Mouse (Mus musculus) embryonic facial prominence, embryonic 15.5 days (tissue): ENCODE measurements around the gene Otud1. TPM values are rescaled to one million over a fixed set of nuclear protein-coding genes. Genes with fewer than 3 reads are reported as not detected.

Experiments
- ATAC-seq: fragments of 200-750 bp; cut with Nextera tagmentation; 2 replicates; pipeline ENCODE4 v1.8.0; 2017; ENCODE audit warnings: low read depth, moderate TSS enrichment; ENCODE audit not compliant: insufficient number of reproducible peaks, low FRiP score, low TSS enrichment
- H3K27ac ChIP-seq: fragments of 300-500 bp; sonication (generic); replicated peaks from 2 replicates; pipeline ENCODE4 v1.5.1; 2015; ENCODE audit warnings: mild to moderate bottlenecking, inconsistent platforms
- H3K27me3 ChIP-seq: fragments of 300-500 bp; sonication (generic); 2 replicates; pipeline ENCODE4 v1.6.1; 2015; ENCODE audit warnings: inconsistent platforms
- H3K36me3 ChIP-seq: fragments of 300-500 bp; sonication (generic); 2 replicates; pipeline ENCODE4 v1.6.1; 2015; ENCODE audit warnings: mild to moderate bottlenecking, inconsistent platforms
- H3K4me1 ChIP-seq: fragments of 300-500 bp; sonication (generic); 2 replicates; pipeline ENCODE4 v1.6.1; 2015; ENCODE audit warnings: inconsistent platforms
- H3K4me2 ChIP-seq: fragments of 300-500 bp; sonication (generic); replicated peaks from 2 replicates; pipeline ENCODE4 v1.6.1; 2015; ENCODE audit warnings: mild to moderate bottlenecking, inconsistent platforms
- H3K4me3 ChIP-seq: fragments of 300-500 bp; sonication (generic); replicated peaks from 2 replicates; pipeline ENCODE4 v1.5.1; 2015; ENCODE audit warnings: mild to moderate bottlenecking, inconsistent platforms
- H3K9ac ChIP-seq: fragments of 300-500 bp; sonication (generic); 2 replicates; pipeline ENCODE4 v1.6.1; 2015; ENCODE audit warnings: inconsistent platforms
- H3K9me3 ChIP-seq: fragments of 300-500 bp; sonication (generic); replicated peaks from 2 replicates; pipeline ENCODE4 v1.6.1; 2016; ENCODE audit warnings: inconsistent platforms
- WGBS: fragments of 180-500 bp; shearing (Covaris S2); methylation state at CpG from one replicate; pipeline ENCODE4 v1.1.7; 2015; 5-methylcytosine and 5-hydroxymethylcytosine counted together
- polyA plus RNA-seq: library from polyadenylated mRNA; unstranded; fragments of >200 nt; fragmentation: Nextera tagmentation; extraction: Ambion mirVana; gene quantifications from 2 replicates; pipeline ENCODE4 v1.2.1, GENCODE M21; 2015

The Otud1 gene
- polyA plus RNA-seq, 1 experiment from 2014 or later = 2.6 TPM

DNA sequence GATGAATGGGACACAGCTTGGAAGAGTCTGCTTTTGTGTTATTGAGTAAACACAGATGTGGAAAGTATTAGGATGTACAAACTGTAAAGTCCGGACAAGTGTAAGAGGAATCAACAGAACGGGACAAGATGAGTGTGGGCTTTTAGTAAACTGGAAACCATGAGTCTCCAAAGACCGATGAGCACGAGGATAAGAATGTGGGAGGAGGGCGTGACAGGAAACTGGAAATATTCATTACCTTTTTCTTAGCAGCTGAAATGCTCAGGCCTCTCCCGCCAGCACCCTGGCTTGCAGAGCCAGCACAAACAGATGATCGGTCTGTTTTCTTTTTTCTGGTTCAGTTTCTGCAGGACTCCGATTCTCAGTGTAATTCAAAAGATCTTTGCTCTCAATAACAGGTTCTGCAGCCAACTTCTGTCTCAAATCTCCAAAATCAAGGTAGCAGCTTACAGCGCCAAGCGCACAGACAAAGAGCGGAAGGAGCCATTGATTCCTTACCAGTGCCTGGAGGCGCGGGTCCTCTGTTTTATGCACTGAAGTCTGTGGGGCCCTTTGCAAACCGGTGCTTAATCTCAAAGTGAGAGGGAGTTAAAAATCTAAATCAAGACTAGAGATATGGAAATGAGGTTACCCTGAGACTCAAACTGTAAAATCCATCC is 28.1 kb downstream of the Otud1 start:
- Histone ChIP-seq H3K27ac (no peak overlapping the region), H3K9ac (no peak overlapping the region), H3K4me1 (peaks cover 9% of the 10 kb centered on the region; the same call in 1 of the 2 replicates), H3K27me3 (no peaks in the 10 kb centered on the region), H3K4me2 (peak overlapping the region; percentile 18; the same call in 1 of the 2 replicates), H3K4me3 (no peak overlapping the region), H3K9me3 (no peaks in the 10 kb centered on the region), H3K36me3 (no peaks in the 10 kb centered on the region)
- ATAC-seq = no peak
- 23% methylated on average over 14 of the region's 14 CpGs for WGBS

DNA sequence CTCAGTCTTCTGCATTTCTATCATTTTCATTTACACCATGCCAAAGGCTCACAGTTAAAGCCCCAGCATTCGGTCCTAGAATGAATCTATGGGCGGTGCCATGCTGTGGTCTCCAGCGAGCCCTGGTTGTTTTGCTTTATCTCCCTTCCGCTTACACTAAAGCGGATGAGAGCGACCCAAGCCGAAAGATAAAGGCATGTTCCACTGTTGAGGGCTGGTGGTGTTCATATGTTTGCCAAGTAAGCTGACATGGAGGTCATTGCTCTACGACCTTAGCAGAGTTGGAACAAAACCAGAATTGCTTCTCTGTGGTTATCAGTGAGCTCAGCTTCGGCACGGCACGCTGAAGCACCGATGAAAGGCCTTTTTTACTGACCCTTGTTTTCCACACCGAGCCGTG is 32.5 kb downstream of the Otud1 start:
- H3K9ac ChIP-seq = no peak overlapping the region
- no peak for ATAC-seq
- H3K4me2 ChIP-seq = no peak overlapping the region
- H3K4me1 ChIP-seq = peaks cover 9% of the 10 kb centered on the region; the same call in 1 of the 2 replicates
- no peaks in the 10 kb centered on the region for H3K9me3 ChIP-seq
- WGBS = 86% methylated on average over 14 of the region's 14 CpGs
- no peak overlapping the region for H3K27ac ChIP-seq
- no peaks in the 10 kb centered on the region for H3K27me3 ChIP-seq
- no peaks in the 10 kb centered on the region for H3K36me3 ChIP-seq
- no peak overlapping the region for H3K4me3 ChIP-seq

GRCm38 (mm10) chr2:19699573-19700295 is 42.2 kb downstream of the Otud1 start:
- H3K9ac ChIP-seq = no peak overlapping the region
- WGBS = 73% methylated on average over 4 of the region's 4 CpGs
- no peaks in the 10 kb centered on the region for H3K9me3 ChIP-seq
- H3K36me3 ChIP-seq = no peaks in the 10 kb centered on the region
- ATAC-seq = no peak
- no peaks in the 10 kb centered on the region for H3K4me1 ChIP-seq
- no peak overlapping the region for H3K27ac ChIP-seq
- H3K4me3 ChIP-seq = no peak overlapping the region
- no peak overlapping the region for H3K4me2 ChIP-seq
- no peaks in the 10 kb centered on the region for H3K27me3 ChIP-seq

DNA sequence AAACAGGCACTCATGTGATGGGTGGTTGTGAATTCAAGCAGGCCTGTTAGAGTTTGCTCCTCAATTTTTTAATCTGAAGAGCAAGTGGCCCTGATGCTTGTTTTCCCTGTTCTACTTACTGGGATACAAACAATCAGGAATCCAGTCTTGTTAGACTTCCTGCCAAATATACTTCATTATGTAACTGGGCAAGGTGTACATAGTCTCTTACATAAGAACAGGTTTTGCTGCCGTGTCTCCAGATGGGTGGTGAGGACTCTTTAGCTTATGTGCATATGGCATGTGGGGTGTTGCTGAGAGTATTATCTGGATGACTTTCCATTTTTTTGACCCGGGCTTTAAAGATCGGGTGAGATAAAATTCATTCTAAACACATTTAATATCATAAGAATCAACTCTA is 43.8 kb downstream of the Otud1 start:
- Histone ChIP-seq H3K9ac (no peak overlapping the region), H3K4me2 (no peak overlapping the region), H3K27me3 (no peaks in the 10 kb centered on the region), H3K36me3 (no peaks in the 10 kb centered on the region), H3K4me3 (no peak overlapping the region), H3K4me1 (no peaks in the 10 kb centered on the region), H3K9me3 (no peaks in the 10 kb centered on the region), H3K27ac (no peak overlapping the region)
- WGBS = 80% methylated on average over 3 of the region's 3 CpGs
- no peak for ATAC-seq

- H3K36me3 ChIP-seq = no peaks in the 10 kb centered on the region
- H3K27me3 ChIP-seq = no peaks in the 10 kb centered on the region
- H3K9me3 ChIP-seq = no peaks in the 10 kb centered on the region
- no peak overlapping the region for H3K4me2 ChIP-seq
- no peak overlapping the region for H3K4me3 ChIP-seq
- H3K9ac ChIP-seq = no peak overlapping the region
- ATAC-seq = no peak
- H3K4me1 ChIP-seq = no peaks in the 10 kb centered on the region
- no peak overlapping the region for H3K27ac ChIP-seq
Measured at GRCm38 (mm10) chr2:19703020-19703613, 45.6 kb downstream of the Otud1 start.

DNA sequence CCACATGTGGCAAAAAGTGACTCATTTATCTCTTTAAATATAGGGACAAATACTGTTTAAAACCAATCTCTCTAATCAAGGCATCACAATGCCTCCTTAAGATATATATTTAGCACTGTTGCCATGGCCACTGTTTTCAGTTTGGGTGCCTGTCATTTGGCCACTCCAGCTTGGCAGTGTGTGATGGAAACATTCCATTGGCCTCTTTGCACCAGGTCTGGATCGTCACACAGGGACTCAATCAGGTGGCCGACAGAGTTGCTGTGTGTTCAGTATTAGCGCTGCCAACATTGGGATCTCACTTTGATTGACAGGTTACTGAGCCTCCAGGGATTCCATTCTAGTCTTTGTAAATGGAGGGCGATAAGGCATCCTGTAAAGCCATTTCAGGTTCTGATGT is 46.1 kb downstream of the Otud1 start:
- no peaks in the 10 kb centered on the region for H3K9me3 ChIP-seq
- 32% methylated on average over 4 of the region's 4 CpGs for WGBS
- no peaks in the 10 kb centered on the region for H3K4me1 ChIP-seq
- no peak for ATAC-seq
- no peaks in the 10 kb centered on the region for H3K27me3 ChIP-seq
- H3K9ac ChIP-seq = no peak overlapping the region
- H3K27ac ChIP-seq = no peak overlapping the region
- H3K36me3 ChIP-seq = no peaks in the 10 kb centered on the region
- H3K4me3 ChIP-seq = no peak overlapping the region
- no peak overlapping the region for H3K4me2 ChIP-seq

DNA sequence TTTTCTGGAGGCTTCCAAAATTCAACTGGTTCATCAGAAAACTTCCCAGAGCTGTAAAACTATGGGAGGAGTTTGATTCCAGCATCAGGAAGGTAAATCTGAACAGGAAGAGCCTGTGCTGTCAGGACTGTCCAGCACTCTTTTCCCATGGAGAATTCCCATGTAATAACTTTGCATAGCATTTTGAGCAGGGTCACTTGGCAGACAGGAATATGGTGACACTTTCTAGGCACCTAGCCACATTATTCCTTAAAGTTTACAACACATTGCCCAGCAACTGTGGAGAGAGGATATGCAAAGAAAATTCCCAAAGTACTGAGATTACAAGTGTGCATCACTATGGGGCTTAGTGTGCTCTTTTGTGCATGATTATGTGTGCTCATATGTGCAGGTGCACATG is 46.7 kb downstream of the Otud1 start:
- ATAC-seq = no peak
- no peaks in the 10 kb centered on the region for H3K27me3 ChIP-seq

GRCm38 (mm10) chr2:19706886-19707285 is 49.3 kb downstream of the Otud1 start:
- no peak for ATAC-seq
- no peak overlapping the region for H3K4me3 ChIP-seq
- H3K27ac ChIP-seq = no peak overlapping the region
- whole genome bisulfite sequencing = 84% methylated on average over 4 of the region's 4 CpGs
- H3K4me1 ChIP-seq = no peaks in the 10 kb centered on the region
- no peak overlapping the region for H3K4me2 ChIP-seq
- H3K9me3 ChIP-seq = no peaks in the 10 kb centered on the region
- no peak overlapping the region for H3K9ac ChIP-seq
- H3K27me3 ChIP-seq = no peaks in the 10 kb centered on the region
- no peaks in the 10 kb centered on the region for H3K36me3 ChIP-seq

More for the DNA sequence above, 46.7 kb downstream of the Otud1 start:
- H3K9ac ChIP-seq = no peak overlapping the region
- H3K27ac ChIP-seq = no peak overlapping the region
- no peak overlapping the region for H3K4me2 ChIP-seq
- no peak overlapping the region for H3K4me3 ChIP-seq
- H3K4me1 ChIP-seq = no peaks in the 10 kb centered on the region
- no peaks in the 10 kb centered on the region for H3K36me3 ChIP-seq
- H3K9me3 ChIP-seq = no peaks in the 10 kb centered on the region

Other genes with a start within 250 kb of the Otud1 start
- gene Ptf1a, start 212.1 kb upstream of the Otud1 start, polyA plus RNA-seq = not detected in 2 replicates
- 0.25 and 0.32 TPM in 2 replicates for gene 4921504E06Rik, start 103.8 kb upstream of the Otud1 start, polyA plus RNA-seq